Mouse (Mus musculus) heart, embryonic 12.5 days (tissue): Measurements from ENCODE around the gene Snx1. TPM values are rescaled to one million over a fixed set of nuclear protein-coding genes. Genes with fewer than 3 reads are reported as not detected.
A peak's percentile ranks its signal among the peaks of the same experiment; 100 is the strongest.

Source experiments
- ATAC-seq: fragments of 200-750 bp; cut with Nextera tagmentation; 2 replicates; pipeline ENCODE4 v1.8.0; 2017; ENCODE audit warnings: moderate TSS enrichment, moderate library complexity; ENCODE audit not compliant: insufficient number of reproducible peaks, low FRiP score
- H3K27ac ChIP-seq: fragments of 300-500 bp; sonication (generic); 2 replicates; pipeline ENCODE4 v1.5.1; 2016; ENCODE audit warnings: mild to moderate bottlenecking, moderate library complexity; ENCODE audit not compliant: poor library complexity, severe bottlenecking
- H3K27me3 ChIP-seq: fragments of 300-500 bp; sonication (generic); replicated peaks from 2 replicates; pipeline ENCODE4 v1.6.1; 2016; ENCODE audit warnings: mild to moderate bottlenecking, moderate library complexity
- H3K36me3 ChIP-seq: fragments of 300-500 bp; sonication (generic); 2 replicates; pipeline ENCODE4 v1.6.1; 2016; ENCODE audit warnings: mild to moderate bottlenecking, moderate library complexity
- H3K4me1 ChIP-seq: fragments of 300-500 bp; sonication (generic); replicated peaks from 2 replicates; pipeline ENCODE4 v1.6.1; 2016; ENCODE audit warnings: mild to moderate bottlenecking
- H3K4me2 ChIP-seq: fragments of 300-500 bp; sonication (generic); 2 replicates; pipeline ENCODE4 v1.6.1; 2016; ENCODE audit warnings: mild to moderate bottlenecking, moderate library complexity
- H3K4me3 ChIP-seq: fragments of 300-500 bp; sonication (generic); 2 replicates; pipeline ENCODE4 v1.5.1; 2016; ENCODE audit warnings: mild to moderate bottlenecking
- H3K9ac ChIP-seq: fragments of 300-500 bp; sonication (generic); 2 replicates; pipeline ENCODE4 v1.6.1; 2016; ENCODE audit warnings: mild to moderate bottlenecking, moderate library complexity
- H3K9me3 ChIP-seq: fragments of 300-500 bp; sonication (generic); replicated peaks from 2 replicates; pipeline ENCODE4 v1.6.1; 2016; ENCODE audit warnings: mild to moderate bottlenecking, moderate library complexity
- WGBS: fragments of 180-500 bp; shearing (Covaris S2); methylation state at CpG from one replicate; pipeline ENCODE4 v1.1.7; 2016; 5-methylcytosine and 5-hydroxymethylcytosine counted together
- polyA plus RNA-seq: library from polyadenylated mRNA; unstranded; fragments of >200 nt; fragmentation: Nextera tagmentation; extraction: Ambion mirVana; gene quantifications from 2 replicates; pipeline ENCODE4 v1.2.1, GENCODE M21; 2016

Snx1 gene
- polyA plus RNA-seq, 1 experiment from 2014 or later, result 68.8 TPM

DNA sequence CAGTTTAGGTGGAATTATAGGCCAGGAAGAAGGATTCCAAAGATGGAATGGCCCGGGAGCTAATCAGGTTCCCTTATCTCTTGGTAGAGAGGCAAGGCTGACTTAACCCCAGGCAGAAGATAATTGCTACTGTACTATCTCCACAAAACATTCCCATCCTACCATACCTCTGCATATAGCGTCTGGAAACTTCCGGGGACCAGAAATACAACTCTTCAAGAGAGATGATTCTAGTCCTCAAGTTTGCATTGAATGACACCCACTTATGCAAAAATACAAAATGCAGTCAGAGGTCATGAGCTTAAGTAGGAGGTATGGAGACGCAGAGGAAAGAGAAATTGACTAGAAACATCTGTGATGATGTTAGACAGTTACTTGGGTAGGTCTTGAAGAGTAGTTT, 1.5 kb upstream of the Snx1 start:
- Histone ChIP-seq H3K9me3 (no peaks in the 10 kb centered on the region), H3K4me2 (peak overlapping the region; percentile 82), H3K27ac (no peak overlapping the region), H3K36me3 (peaks cover 28% of the 10 kb centered on the region), H3K9ac (no peak overlapping the region), H3K27me3 (no peaks in the 10 kb centered on the region), H3K4me3 (peak overlapping the region; percentile 76), H3K4me1 (peaks cover 28% of the 10 kb centered on the region)
- WGBS, result 50% methylated on average over 4 of the region's 4 CpGs
- no peak for ATAC-seq

DNA sequence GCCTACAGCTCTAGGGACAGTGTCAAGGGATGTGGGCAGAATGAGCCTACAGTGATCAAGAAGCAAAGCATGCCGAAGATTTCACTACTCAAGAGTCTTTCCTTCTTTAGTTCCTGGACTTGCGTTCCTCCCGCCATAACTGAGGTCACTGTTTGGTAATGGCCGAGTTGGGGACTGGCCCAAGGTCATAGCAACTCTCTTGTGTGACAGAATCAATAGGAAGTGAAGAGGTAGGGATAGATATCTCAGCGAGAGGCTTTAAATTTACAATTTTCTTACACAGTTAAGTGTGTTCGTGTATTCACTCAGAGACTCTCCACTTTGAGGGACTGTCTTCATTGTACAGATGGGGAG, 783 bp upstream of the Snx1 start:
- H3K9ac ChIP-seq, result peak overlapping the region; percentile 80
- H3K36me3 ChIP-seq, result peaks cover 21% of the 10 kb centered on the region; the same call in 1 of the 2 replicates
- 42% methylated on average over 6 of the region's 6 CpGs for WGBS
- no peak for ATAC-seq
- peak overlapping the region; percentile 82 for H3K4me2 ChIP-seq
- peaks cover 28% of the 10 kb centered on the region for H3K4me1 ChIP-seq
- peak overlapping the region; percentile 73 for H3K27ac ChIP-seq
- no peaks in the 10 kb centered on the region for H3K9me3 ChIP-seq
- H3K4me3 ChIP-seq, result peak overlapping the region; percentile 76
- H3K27me3 ChIP-seq, result no peaks in the 10 kb centered on the region

DNA sequence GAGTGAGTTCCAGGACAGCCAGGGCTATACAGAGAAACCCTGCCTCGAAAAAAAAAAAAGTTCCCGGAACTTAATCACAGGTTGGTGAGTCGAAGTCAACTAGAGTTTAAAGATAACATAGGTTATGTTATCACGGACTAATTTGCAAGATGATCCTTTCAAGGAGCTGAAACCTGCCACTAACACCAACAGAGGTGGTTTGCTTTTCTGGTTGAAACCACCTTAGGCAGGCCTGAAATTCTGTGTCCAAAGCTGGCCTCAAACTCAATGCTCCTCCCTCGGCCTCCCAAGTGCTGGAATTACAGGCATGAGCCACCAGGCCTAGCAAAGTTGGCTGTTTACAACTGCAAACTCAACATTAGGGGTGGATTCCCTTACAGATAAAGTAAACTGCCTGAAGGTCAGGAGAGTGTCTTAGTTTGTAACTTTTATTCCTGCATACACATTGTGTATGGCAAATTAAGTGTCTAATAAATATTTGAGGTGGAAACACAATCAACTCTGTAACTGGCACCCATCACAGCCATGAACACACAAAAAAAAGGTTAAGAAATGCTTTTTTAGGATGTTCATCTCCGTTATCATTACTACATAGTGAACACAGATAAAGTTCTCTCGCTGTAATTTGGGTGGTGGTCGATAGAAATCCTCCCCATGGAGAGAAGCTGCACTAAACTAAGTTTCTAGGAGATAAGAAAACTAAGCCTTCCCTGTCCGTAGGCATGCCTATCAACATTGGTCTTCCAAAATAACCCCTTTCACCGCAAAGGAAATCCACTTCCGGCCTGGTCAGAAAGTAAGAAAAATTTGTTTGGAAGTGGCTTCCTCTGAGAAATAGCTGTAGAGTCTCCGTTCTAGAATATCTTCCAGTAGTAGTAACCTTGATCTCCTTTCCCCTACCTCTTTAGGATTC, 588 bp downstream of the Snx1 start:
- H3K36me3 ChIP-seq, result peaks cover 15% of the 10 kb centered on the region; the same call in 1 of the 2 replicates
- peak overlapping the region; percentile 92 for H3K27ac ChIP-seq
- WGBS, result 40% methylated on average over 12 of the region's 12 CpGs
- no peaks in the 10 kb centered on the region for H3K9me3 ChIP-seq
- H3K4me1 ChIP-seq, result peaks cover 28% of the 10 kb centered on the region
- H3K9ac ChIP-seq, result no peak overlapping the region
- H3K4me2 ChIP-seq, result peak overlapping the region; percentile 82
- peak overlapping the region; percentile 76 for H3K4me3 ChIP-seq
- no peaks in the 10 kb centered on the region for H3K27me3 ChIP-seq
- no peak for ATAC-seq

DNA sequence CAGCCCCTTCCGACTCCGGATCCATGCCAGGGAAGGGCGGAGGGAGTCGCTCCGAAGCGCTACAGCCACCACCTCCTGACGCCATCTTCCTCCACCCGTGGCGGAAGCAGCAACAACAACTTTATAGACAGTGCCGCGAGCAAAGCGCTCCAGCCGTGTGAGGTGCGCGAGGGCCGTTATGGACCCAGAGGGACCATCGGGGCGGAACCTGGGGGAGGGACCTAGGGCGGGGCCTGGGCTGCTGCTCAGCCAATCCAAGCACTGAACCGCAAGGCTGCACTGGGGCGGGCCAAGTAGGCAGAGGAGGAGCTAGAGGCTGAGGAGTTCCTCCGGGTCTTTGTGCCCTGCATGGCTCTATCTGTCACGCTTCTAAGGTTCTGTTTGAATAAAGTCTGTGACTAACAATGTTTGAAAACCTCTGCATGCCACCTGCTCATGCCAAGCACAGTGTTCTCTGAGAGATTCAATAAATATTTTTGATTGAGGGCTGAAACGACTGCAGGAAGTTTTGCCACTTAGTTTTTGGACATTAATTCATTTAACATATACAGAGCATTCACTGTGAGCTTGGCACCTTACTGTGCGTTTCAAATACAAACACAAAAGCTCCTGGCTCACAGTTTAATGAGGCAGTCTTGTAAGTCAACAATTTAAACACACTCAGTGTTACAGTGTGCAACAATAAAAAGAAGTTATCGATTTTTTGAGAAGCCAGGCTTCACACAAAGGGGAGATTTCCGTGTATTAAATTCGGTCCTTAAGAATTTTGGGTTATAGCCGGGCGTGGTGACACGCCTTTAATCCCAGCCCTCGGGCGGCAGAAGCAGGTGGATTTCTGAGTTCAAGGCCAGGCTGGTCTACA, 1.5 kb downstream of the Snx1 start:
- H3K4me1 ChIP-seq, result peaks cover 28% of the 10 kb centered on the region
- peak overlapping the region; percentile 93 for H3K4me3 ChIP-seq
- peak overlapping the region; percentile 92 for H3K27ac ChIP-seq
- H3K4me2 ChIP-seq, result peak overlapping the region; percentile 83
- 19% methylated on average over 33 of the region's 33 CpGs for WGBS
- ATAC-seq, result peak; percentile 98
- H3K27me3 ChIP-seq, result no peaks in the 10 kb centered on the region
- no peaks in the 10 kb centered on the region for H3K9me3 ChIP-seq
- H3K36me3 ChIP-seq, result peaks cover 11% of the 10 kb centered on the region; the same call in 1 of the 2 replicates
- H3K9ac ChIP-seq, result peak overlapping the region; percentile 88

DNA sequence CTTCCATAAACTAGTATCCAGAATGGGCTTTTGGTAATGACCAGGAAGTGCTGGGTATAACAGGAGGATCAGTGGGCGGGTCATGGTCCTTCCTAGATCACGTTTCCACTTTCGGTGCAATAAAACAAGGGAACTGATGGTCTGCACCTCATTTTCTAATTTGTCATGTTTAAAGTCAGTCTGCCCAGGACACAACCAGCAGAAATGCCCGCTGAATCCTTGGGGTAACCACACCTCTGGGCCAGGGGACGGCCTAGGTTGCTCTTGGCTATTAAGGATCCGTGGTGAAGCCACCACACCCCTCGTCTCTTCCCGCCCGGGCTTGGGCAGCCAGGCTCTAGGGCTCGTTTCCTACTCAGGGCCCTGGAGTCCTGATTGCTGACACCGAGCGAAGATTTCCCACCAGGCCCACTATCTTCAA, 2.3 kb downstream of the Snx1 start:
- H3K9me3 ChIP-seq, result no peaks in the 10 kb centered on the region
- no peaks in the 10 kb centered on the region for H3K27me3 ChIP-seq
- peaks cover 5% of the 10 kb centered on the region; the same call in 1 of the 2 replicates for H3K36me3 ChIP-seq
- peak overlapping the region; percentile 93 for H3K4me3 ChIP-seq
- H3K4me2 ChIP-seq, result peak overlapping the region; percentile 83
- under 1% methylated on average over 12 of the region's 12 CpGs for WGBS
- H3K9ac ChIP-seq, result peak overlapping the region; percentile 88
- peaks cover 28% of the 10 kb centered on the region for H3K4me1 ChIP-seq
- H3K27ac ChIP-seq, result peak overlapping the region; percentile 92
- 0 out of 2 replicates have a peak, but pooled peaks have one; percentile 52 for ATAC-seq

DNA sequence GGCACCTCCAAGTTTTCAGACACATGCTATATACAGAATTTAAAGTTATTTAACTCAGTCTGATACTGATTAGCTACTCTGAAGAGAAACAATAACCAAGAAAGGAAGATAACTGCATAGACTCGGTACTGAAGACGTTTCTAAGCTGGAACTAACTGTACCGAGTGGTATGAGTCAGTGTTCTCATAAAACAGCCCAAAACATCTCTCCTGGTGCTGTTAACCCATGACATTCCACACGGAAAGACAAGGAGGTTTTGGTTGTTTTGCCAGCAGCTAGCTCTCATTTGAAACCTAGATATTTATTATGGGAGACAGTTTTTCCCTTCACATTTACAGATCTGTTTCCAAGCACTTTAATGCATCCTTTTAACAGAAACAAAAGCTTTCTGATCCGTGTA, 2.7 kb downstream of the Snx1 start:
- Histone ChIP-seq H3K9me3 (no peaks in the 10 kb centered on the region), H3K4me2 (peak overlapping the region; percentile 83), H3K27me3 (no peaks in the 10 kb centered on the region), H3K27ac (no peak overlapping the region), H3K36me3 (peaks cover 4% of the 10 kb centered on the region; the same call in 1 of the 2 replicates), H3K9ac (peak overlapping the region; percentile 88), H3K4me1 (peaks cover 28% of the 10 kb centered on the region), H3K4me3 (peak overlapping the region; percentile 93)
- 12% methylated on average over 5 of the region's 5 CpGs for WGBS
- ATAC-seq, result no peak

DNA sequence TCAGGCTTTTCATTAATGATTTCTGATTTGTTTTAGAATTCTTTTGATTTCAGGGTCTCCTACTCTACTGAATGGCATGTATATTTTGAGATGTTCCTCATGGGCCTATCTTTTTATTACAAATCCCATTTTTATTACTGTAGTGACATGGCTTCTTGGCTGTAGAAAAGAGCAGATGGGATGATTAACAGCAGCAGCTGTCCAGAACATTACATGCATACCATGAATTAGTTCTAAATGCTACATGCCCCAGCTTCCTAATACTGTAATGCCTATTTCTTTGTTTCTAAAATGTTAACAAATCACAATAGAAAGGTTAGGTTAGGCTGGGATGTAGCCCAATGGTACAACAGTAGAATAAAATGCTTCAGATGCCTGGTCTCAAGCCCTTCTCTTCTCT, 5.0 kb downstream of the Snx1 start:
- H3K36me3 ChIP-seq, result peaks cover 4% of the 10 kb centered on the region; the same call in 1 of the 2 replicates
- H3K27me3 ChIP-seq, result no peaks in the 10 kb centered on the region
- H3K4me1 ChIP-seq, result peaks cover 14% of the 10 kb centered on the region
- H3K9ac ChIP-seq, result no peak overlapping the region
- H3K4me2 ChIP-seq, result no peak overlapping the region
- H3K27ac ChIP-seq, result no peak overlapping the region
- no peaks in the 10 kb centered on the region for H3K9me3 ChIP-seq
- H3K4me3 ChIP-seq, result no peak overlapping the region
- ATAC-seq, result no peak

DNA sequence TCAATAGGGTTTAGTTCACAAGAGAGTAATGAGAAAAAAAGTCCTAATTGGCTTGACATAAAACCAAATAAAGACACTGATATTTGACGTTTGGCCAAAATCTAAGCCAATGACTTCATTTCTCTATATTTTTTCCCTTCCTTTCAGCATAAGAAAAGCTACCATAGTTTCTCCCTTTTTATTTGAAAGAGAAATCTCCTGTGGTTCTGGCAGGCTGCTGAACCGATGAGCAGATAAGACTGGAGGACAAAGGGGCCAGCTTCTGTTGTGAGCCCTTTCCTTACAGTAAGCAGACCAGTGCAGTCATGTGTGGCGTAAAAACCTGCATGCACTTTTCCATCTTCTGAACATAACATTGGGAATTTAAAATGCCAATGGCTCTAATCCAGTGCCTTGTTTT, 5.4 kb downstream of the Snx1 start:
- Histone ChIP-seq H3K9me3 (no peaks in the 10 kb centered on the region), H3K4me2 (no peak overlapping the region), H3K27me3 (no peaks in the 10 kb centered on the region), H3K9ac (no peak overlapping the region), H3K27ac (no peak overlapping the region), H3K4me1 (peaks cover 14% of the 10 kb centered on the region), H3K36me3 (peaks cover 4% of the 10 kb centered on the region; the same call in 1 of the 2 replicates), H3K4me3 (no peak overlapping the region)
- WGBS, result 69% methylated on average over 3 of the region's 3 CpGs
- no peak for ATAC-seq

DNA sequence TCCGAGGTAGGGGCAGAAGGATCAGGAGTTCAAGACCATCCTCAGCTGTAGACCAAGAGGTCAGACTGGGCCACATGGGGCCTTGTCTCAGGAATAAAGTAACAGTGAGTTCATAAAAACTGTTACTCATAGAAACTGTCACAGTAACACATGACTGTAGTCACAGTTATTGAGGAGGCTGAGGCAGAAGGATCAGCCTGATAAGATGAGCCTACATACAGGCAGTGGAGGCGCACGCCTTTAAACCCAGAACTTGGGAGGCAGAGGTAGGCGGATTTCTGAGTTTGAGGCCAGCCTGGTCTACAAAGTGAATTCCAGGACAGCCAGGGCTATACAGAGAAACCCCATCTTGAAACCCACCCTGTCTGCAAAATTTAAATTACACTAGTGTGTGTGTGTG, 6.3 kb downstream of the Snx1 start:
- WGBS, result 87% methylated on average over 4 of the region's 4 CpGs
- ATAC-seq, result no peak
- H3K27me3 ChIP-seq, result no peaks in the 10 kb centered on the region

DNA sequence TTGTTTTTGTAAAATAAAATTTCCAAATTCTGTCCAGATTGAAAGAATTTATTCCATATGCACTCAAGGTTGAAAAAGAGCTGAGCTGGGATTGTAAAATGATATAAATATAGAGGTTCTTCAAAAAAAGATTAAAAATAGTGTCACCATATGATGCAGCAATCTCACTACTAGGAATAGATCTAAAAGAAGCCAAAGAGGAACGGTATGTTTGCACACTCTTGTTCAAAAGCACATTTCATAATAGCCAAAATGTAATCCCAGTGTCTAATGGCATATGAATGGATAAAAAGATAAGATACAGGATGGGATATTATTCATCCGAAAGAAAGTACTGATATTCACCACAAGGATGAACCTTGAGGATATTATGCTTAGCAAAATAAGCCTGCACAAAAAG, 6.9 kb downstream of the Snx1 start:
- Histone ChIP-seq H3K4me3 (no peak overlapping the region), H3K27ac (no peak overlapping the region), H3K4me1 (peaks cover 6% of the 10 kb centered on the region), H3K9me3 (no peaks in the 10 kb centered on the region), H3K4me2 (no peak overlapping the region), H3K9ac (no peak overlapping the region), H3K27me3 (no peaks in the 10 kb centered on the region), H3K36me3 (peaks cover 12% of the 10 kb centered on the region)
- ATAC-seq, result no peak
- WGBS, result 89% methylated on average over 2 of the region's 2 CpGs

More for the DNA sequence above, 6.3 kb downstream of the Snx1 start:
- peaks cover 8% of the 10 kb centered on the region for H3K4me1 ChIP-seq
- no peak overlapping the region for H3K27ac ChIP-seq
- no peak overlapping the region for H3K4me2 ChIP-seq
- no peak overlapping the region for H3K9ac ChIP-seq
- no peak overlapping the region for H3K4me3 ChIP-seq
- H3K9me3 ChIP-seq, result no peaks in the 10 kb centered on the region
- peaks cover 10% of the 10 kb centered on the region for H3K36me3 ChIP-seq

DNA sequence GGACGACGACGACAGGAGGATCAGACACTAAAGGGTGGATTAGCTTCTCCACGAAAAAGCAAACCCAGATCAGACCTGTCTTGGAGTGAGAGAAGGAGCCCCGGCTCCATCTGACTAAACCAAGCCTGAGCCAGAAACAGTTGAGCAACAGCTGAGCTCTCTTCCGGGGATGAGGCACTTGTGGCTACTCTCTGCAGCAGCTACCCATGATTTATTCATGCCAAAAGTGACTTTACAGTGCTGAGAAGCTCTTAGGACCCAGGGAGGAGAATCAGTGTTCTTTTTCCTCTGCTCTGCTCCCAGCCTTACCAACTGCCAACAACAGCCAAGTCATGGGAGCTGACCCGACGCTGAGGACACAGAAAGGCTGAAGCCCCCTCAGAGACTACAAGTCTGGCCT, 9.5 kb downstream of the Snx1 start:
- no peaks in the 10 kb centered on the region for H3K9me3 ChIP-seq
- peaks cover 25% of the 10 kb centered on the region for H3K36me3 ChIP-seq
- no peak overlapping the region for H3K4me2 ChIP-seq
- H3K27me3 ChIP-seq, result no peaks in the 10 kb centered on the region
- 60% methylated on average over 8 of the region's 8 CpGs for WGBS
- no peak overlapping the region for H3K9ac ChIP-seq
- no peaks in the 10 kb centered on the region for H3K4me1 ChIP-seq
- ATAC-seq, result no peak
- H3K4me3 ChIP-seq, result no peak overlapping the region
- no peak overlapping the region for H3K27ac ChIP-seq
